Mouse (Mus musculus): ENCODE results near the gene Imp3.

DNA sequence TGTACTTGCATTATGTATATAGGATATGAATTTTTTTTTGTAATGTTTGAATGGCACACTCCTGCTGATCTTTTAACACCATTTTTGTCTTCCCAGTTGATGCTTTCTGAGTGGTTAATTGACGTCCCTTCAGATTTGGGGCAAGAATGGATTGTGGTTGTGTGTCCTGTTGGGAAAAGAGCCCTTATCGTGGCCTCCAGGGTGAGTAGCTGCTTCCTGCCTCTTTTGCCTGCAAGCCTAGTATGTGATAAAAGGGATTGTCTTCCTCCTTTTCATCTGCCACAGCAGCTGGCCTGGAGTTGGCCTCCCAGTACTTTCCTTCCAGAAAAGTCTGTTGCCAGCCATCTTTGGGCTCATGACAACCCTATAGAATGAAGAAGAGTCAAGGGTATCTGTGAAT is 32.9 kb downstream of the Imp3 start:
- TF ChIP-seq CTCF (IDR thresholded peaks at IDR 0.05; ENCODE audit: low read depth, low read length) (no peak), POLR2A (IDR thresholded peaks at IDR 0.05; ENCODE audit: insufficient read depth, low read length) (no peak)

Measured in ES-Bruce4 (cell line).